Mouse (Mus musculus): ENCODE measurements around the gene Eloa. TPM values are rescaled to one million over a fixed set of nuclear protein-coding genes. Genes with fewer than 3 reads are reported as not detected.

Eloa gene
- polyA plus RNA-seq, 2 experiments: 16.2 to 30.0 TPM

GRCm38 (mm10) chr4:136047626-136048025 lies 26.1 kb upstream of the Eloa start:
- Histone ChIP-seq H3K9me3 (ENCODE audit: control insufficient read depth, low read length) (no peaks in the 10 kb centered on the region), H3K36me3 (replicated peaks; ENCODE audit: control insufficient read depth, insufficient read depth, low read depth) (peaks cover 38% of the 10 kb centered on the region), H3K4me3 (ENCODE audit: insufficient read depth in 1 of 2, low read depth in 2 of 2, low read length in 2 of 2) (no peak overlapping the region), H3K27ac (no peak overlapping the region), H3K9ac (replicated peaks) (no peak overlapping the region), H3K4me2 (ENCODE audit: low read depth) (no peak overlapping the region), H3K27me3 (ENCODE audit: control insufficient read depth, insufficient read depth, low read length) (no peaks in the 10 kb centered on the region), H3K4me1 (replicated peaks; ENCODE audit: control insufficient read depth in 2 of 2, insufficient read depth in 2 of 2, low read length in 1 of 2) (peaks cover 3 to 14% of the 10 kb centered on the region in 2 experiments)
- TF ChIP-seq CTCF (IDR thresholded peaks at IDR 0.05; ENCODE audit: low read depth): no peak
- no peak for TF ChIP-seq EP300 (IDR thresholded peaks at IDR 0.05; ENCODE audit: low read depth)
- DNase-seq (ENCODE audit: low read depth in 3 of 3, low spot score in 3 of 3): no peak
- ATAC-seq (ENCODE audit: insufficient read depth): no peak
- 48% methylated on average over 4 of the region's 4 CpGs for WGBS (ENCODE audit: insufficient replicate concordance)

GRCm38 (mm10) chr4:136046888-136047287 lies 25.3 kb upstream of the Eloa start:
- H3K4me3 ChIP-seq (ENCODE audit: insufficient read depth in 1 of 2, low read depth in 2 of 2, low read length in 2 of 2): no peak overlapping the region
- no peaks in the 10 kb centered on the region for H3K9me3 ChIP-seq (ENCODE audit: control insufficient read depth, low read length)
- 75% methylated on average over 6 of the region's 6 CpGs for WGBS (ENCODE audit: insufficient replicate concordance)
- TF ChIP-seq EP300 (IDR thresholded peaks at IDR 0.05; ENCODE audit: low read depth) (no peak), CTCF (IDR thresholded peaks at IDR 0.05; ENCODE audit: low read depth) (no peak)
- H3K36me3 ChIP-seq (replicated peaks; ENCODE audit: control insufficient read depth, insufficient read depth, low read depth): peaks cover 34% of the 10 kb centered on the region
- DNase-seq (ENCODE audit: low read depth in 3 of 3, low spot score in 3 of 3): no peak
- ATAC-seq (ENCODE audit: insufficient read depth): no peak
- H3K4me2 ChIP-seq (ENCODE audit: low read depth): no peak overlapping the region
- H3K9ac ChIP-seq (replicated peaks): no peak overlapping the region
- H3K4me1 ChIP-seq (replicated peaks; ENCODE audit: control insufficient read depth in 2 of 2, insufficient read depth in 2 of 2, low read length in 1 of 2): peaks cover 3 to 11% of the 10 kb centered on the region in 2 experiments
- H3K27me3 ChIP-seq (ENCODE audit: control insufficient read depth, insufficient read depth, low read length): no peaks in the 10 kb centered on the region
- H3K27ac ChIP-seq: no peak overlapping the region

- WGBS (ENCODE audit: insufficient replicate concordance): 77% methylated on average over 5 of the region's 5 CpGs
- H3K9ac ChIP-seq (replicated peaks): no peak overlapping the region
- H3K4me2 ChIP-seq (ENCODE audit: low read depth): no peak overlapping the region
- H3K9me3 ChIP-seq (ENCODE audit: control insufficient read depth, low read length): no peaks in the 10 kb centered on the region
- DNase-seq (ENCODE audit: low read depth in 3 of 3, low spot score in 3 of 3): no peak
- no peak overlapping the region for H3K27ac ChIP-seq
- no peak for ATAC-seq (ENCODE audit: insufficient read depth)
- no peaks in the 10 kb centered on the region for H3K27me3 ChIP-seq (ENCODE audit: control insufficient read depth, insufficient read depth, low read length)
- no peak overlapping the region for H3K4me3 ChIP-seq (ENCODE audit: insufficient read depth in 1 of 2, low read depth in 2 of 2, low read length in 2 of 2)
- TF ChIP-seq CTCF (IDR thresholded peaks at IDR 0.05; ENCODE audit: low read depth) (no peak), EP300 (IDR thresholded peaks at IDR 0.05; ENCODE audit: low read depth) (no peak)
- H3K36me3 ChIP-seq (replicated peaks; ENCODE audit: control insufficient read depth, insufficient read depth, low read depth): peaks cover 16% of the 10 kb centered on the region
- H3K4me1 ChIP-seq (replicated peaks; ENCODE audit: control insufficient read depth in 2 of 2, insufficient read depth in 2 of 2, low read length in 1 of 2): no peaks in the 10 kb centered on the region; a peak in 1 of 4 replicates
Observed at GRCm38 (mm10) chr4:136045091-136045490, 23.5 kb upstream of the Eloa start.

GRCm38 (mm10) chr4:136043784-136044400 lies 22.3 kb upstream of the Eloa start:
- peaks cover 4% of the 10 kb centered on the region for H3K36me3 ChIP-seq (replicated peaks; ENCODE audit: control insufficient read depth, insufficient read depth, low read depth)
- H3K9me3 ChIP-seq (ENCODE audit: control insufficient read depth, low read length): no peaks in the 10 kb centered on the region
- no peak overlapping the region for H3K27ac ChIP-seq
- 72% methylated on average over 6 of the region's 6 CpGs for WGBS (ENCODE audit: insufficient replicate concordance)
- H3K4me1 ChIP-seq (replicated peaks; ENCODE audit: control insufficient read depth in 2 of 2, insufficient read depth in 2 of 2, low read length in 1 of 2): no peaks in the 10 kb centered on the region; a peak in 1 of 4 replicates
- DNase-seq (ENCODE audit: low read depth in 3 of 3, low spot score in 3 of 3): no peak
- ATAC-seq (ENCODE audit: insufficient read depth): no peak
- H3K4me3 ChIP-seq (ENCODE audit: insufficient read depth in 1 of 2, low read depth in 2 of 2, low read length in 2 of 2): no peak overlapping the region
- no peak overlapping the region for H3K4me2 ChIP-seq (ENCODE audit: low read depth)
- H3K27me3 ChIP-seq (ENCODE audit: control insufficient read depth, insufficient read depth, low read length): no peaks in the 10 kb centered on the region
- no peak overlapping the region for H3K9ac ChIP-seq (replicated peaks)
- TF ChIP-seq CTCF (IDR thresholded peaks at IDR 0.05; ENCODE audit: low read depth): no peak
- no peak for TF ChIP-seq EP300 (IDR thresholded peaks at IDR 0.05; ENCODE audit: low read depth)

GRCm38 (mm10) chr4:136035078-136035477 lies 13.5 kb upstream of the Eloa start:
- H3K27ac ChIP-seq: no peak overlapping the region
- 30% methylated on average over 4 of the region's 4 CpGs for WGBS (ENCODE audit: insufficient replicate concordance)
- no peak for ATAC-seq (ENCODE audit: insufficient read depth)

More at GRCm38 (mm10) chr4:136035078-136035477, 13.5 kb upstream of the Eloa start:
- Histone ChIP-seq H3K36me3 (replicated peaks; ENCODE audit: control insufficient read depth, insufficient read depth, low read depth) (no peaks in the 10 kb centered on the region), H3K4me3 (ENCODE audit: insufficient read depth in 1 of 2, low read depth in 2 of 2, low read length in 2 of 2) (no peak overlapping the region), H3K9ac (replicated peaks) (no peak overlapping the region), H3K4me2 (ENCODE audit: low read depth) (no peak overlapping the region), H3K9me3 (ENCODE audit: control insufficient read depth, low read length) (no peaks in the 10 kb centered on the region), H3K4me1 (replicated peaks; ENCODE audit: control insufficient read depth in 2 of 2, insufficient read depth in 2 of 2, low read length in 1 of 2) (peaks cover 4 to 19% of the 10 kb centered on the region in 2 experiments; a peak in 2 of 4 replicates), H3K27me3 (ENCODE audit: control insufficient read depth, insufficient read depth, low read length) (no peaks in the 10 kb centered on the region)
- no peak for DNase-seq (ENCODE audit: low read depth in 3 of 3, low spot score in 3 of 3)
- TF ChIP-seq EP300 (IDR thresholded peaks at IDR 0.05; ENCODE audit: low read depth) (no peak), CTCF (IDR thresholded peaks at IDR 0.05; ENCODE audit: low read depth) (no peak)
